Mouse (Mus musculus) erythroblast, embryonic 14.5 days (primary cell): ENCODE data around the gene Zfp988.
"Not testable (repeated sequence)": the region's sequence is repeated elsewhere in the genome, so short reads cannot be mapped to it uniquely, and the experiment has no call there.

ENCODE experiments used
- GATA1 ChIP-seq: IDR thresholded peaks from 2 replicates; pipeline ENCODE4 v1.6.1; 2012; ENCODE audit warnings: low read length, inconsistent platforms, mixed read lengths
- TAL1 ChIP-seq: IDR thresholded peaks from 3 replicates; pipeline ENCODE4 v1.6.1; 2012; ENCODE audit warnings: low read length, inconsistent platforms, mixed read lengths

GRCm38 (mm10) chr4:147346361-147347035, 41.0 kb downstream of the Zfp988 start:
- TF ChIP-seq GATA1, TAL1: not testable (repeated sequence)
